Mouse (Mus musculus): ENCODE results near the gene Mavs. TPM values are rescaled to one million over a fixed set of nuclear protein-coding genes. Genes with fewer than 3 reads are reported as not detected.

Gene Mavs
- polyA plus RNA-seq, 1 experiment from 2014 or later, result 19.1 TPM

GRCm38 (mm10) chr2:131208356-131208755 lies 25.5 kb upstream of the Mavs start:
- ATAC-seq (replicated peaks; ENCODE audit: low FRiP score, low TSS enrichment, low read depth) (no peak), DNase-seq (ENCODE audit: low spot score) (no peak)
- 87% methylated on average over 2 of the region's 2 CpGs for WGBS
- peaks cover 7% of the 10 kb centered on the region; the same call in 1 of the 2 replicates for H3K36me3 ChIP-seq (ENCODE audit: control insufficient read depth, insufficient read depth, low read length)
- H3K4me2 ChIP-seq (ENCODE audit: low read length), result no peak overlapping the region
- no peak overlapping the region for H3K9ac ChIP-seq (ENCODE audit: low read length)
- H3K9me3 ChIP-seq (ENCODE audit: control insufficient read depth, low read length), result no peaks in the 10 kb centered on the region
- H3K27ac ChIP-seq (ENCODE audit: low read depth), result no peak overlapping the region
- peaks cover 26% of the 10 kb centered on the region for H3K4me1 ChIP-seq (replicated peaks; ENCODE audit: control insufficient read depth, insufficient read depth, low read length)
- no peak overlapping the region for H3K4me3 ChIP-seq (ENCODE audit: low read depth, low read length)
- H3K27me3 ChIP-seq (replicated peaks; ENCODE audit: control insufficient read depth, insufficient read depth, low read length), result no peaks in the 10 kb centered on the region

DNA sequence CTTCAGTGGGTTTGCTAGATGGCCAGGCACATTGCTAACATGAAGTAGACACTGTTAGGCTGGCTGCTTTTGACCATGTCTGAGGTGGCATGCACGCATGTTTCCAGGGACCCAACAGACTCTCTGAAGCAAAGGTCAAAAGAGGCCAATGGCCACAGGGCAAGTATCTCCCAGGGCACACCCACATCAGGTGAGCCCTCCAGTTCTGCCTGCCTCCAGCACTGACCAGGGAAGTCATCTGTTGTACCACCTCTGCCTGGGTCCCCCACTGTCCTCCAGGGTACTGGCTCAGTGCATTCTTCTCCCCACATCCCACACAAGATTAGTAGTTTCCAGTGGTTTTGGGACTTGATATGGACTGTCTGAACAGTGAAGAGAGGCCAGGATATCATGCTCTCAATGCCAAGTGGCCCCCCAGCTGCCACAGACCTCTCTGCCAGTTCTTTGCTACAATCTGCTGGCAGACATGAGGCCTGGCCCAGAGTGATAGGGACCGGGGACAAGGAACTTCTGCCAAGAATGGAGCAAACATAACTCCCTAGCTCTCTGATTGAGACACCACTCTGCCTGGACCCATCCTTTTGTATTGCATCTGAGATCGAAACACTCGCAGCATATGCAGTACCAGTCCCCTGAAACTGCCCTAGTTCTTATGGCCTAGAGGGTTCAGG lies 24.6 kb upstream of the Mavs start:
- Histone ChIP-seq H3K4me3 (ENCODE audit: low read depth, low read length) (peak overlapping the region; percentile 70), H3K27ac (ENCODE audit: low read depth) (peak overlapping the region; percentile 79), H3K9ac (ENCODE audit: low read length) (peak overlapping the region; percentile 63), H3K36me3 (ENCODE audit: control insufficient read depth, insufficient read depth, low read length) (peaks cover 9% of the 10 kb centered on the region), H3K27me3 (replicated peaks; ENCODE audit: control insufficient read depth, insufficient read depth, low read length) (no peaks in the 10 kb centered on the region), H3K9me3 (ENCODE audit: control insufficient read depth, low read length) (no peaks in the 10 kb centered on the region), H3K4me1 (replicated peaks; ENCODE audit: control insufficient read depth, insufficient read depth, low read length) (peaks cover 25% of the 10 kb centered on the region), H3K4me2 (ENCODE audit: low read length) (peak overlapping the region; percentile 72)
- no peak for DNase-seq (ENCODE audit: low spot score)
- WGBS, result 70% methylated on average over 4 of the region's 4 CpGs
- ATAC-seq (replicated peaks; ENCODE audit: low FRiP score, low TSS enrichment, low read depth), result peak; percentile 2; the same call in 1 of the 2 replicates

GRCm38 (mm10) chr2:131209969-131210792 lies 23.7 kb upstream of the Mavs start:
- WGBS, result 1% methylated on average over 50 of the region's 50 CpGs
- Histone ChIP-seq H3K4me1 (replicated peaks; ENCODE audit: control insufficient read depth, insufficient read depth, low read length) (peaks cover 16% of the 10 kb centered on the region), H3K27me3 (replicated peaks; ENCODE audit: control insufficient read depth, insufficient read depth, low read length) (no peaks in the 10 kb centered on the region), H3K9me3 (ENCODE audit: control insufficient read depth, low read length) (no peaks in the 10 kb centered on the region), H3K9ac (ENCODE audit: low read length) (peak overlapping the region; percentile 63), H3K36me3 (ENCODE audit: control insufficient read depth, insufficient read depth, low read length) (peaks cover 14% of the 10 kb centered on the region), H3K4me2 (ENCODE audit: low read length) (peak overlapping the region; percentile 72), H3K4me3 (ENCODE audit: low read depth, low read length) (peak overlapping the region; percentile 70), H3K27ac (ENCODE audit: low read depth) (peak overlapping the region; percentile 79)
- DNase-seq (ENCODE audit: low spot score) (peak; percentile 99), ATAC-seq (replicated peaks; ENCODE audit: low FRiP score, low TSS enrichment, low read depth) (peak; percentile 98)

- H3K9ac ChIP-seq (ENCODE audit: low read length), result peak overlapping the region; percentile 63
- H3K9me3 ChIP-seq (ENCODE audit: control insufficient read depth, low read length), result no peaks in the 10 kb centered on the region
- H3K4me1 ChIP-seq (replicated peaks; ENCODE audit: control insufficient read depth, insufficient read depth, low read length), result peaks cover 14% of the 10 kb centered on the region
- 64% methylated on average over 9 of the region's 9 CpGs for WGBS
- peak overlapping the region; percentile 79 for H3K27ac ChIP-seq (ENCODE audit: low read depth)
- H3K4me2 ChIP-seq (ENCODE audit: low read length), result peak overlapping the region; percentile 72
- H3K4me3 ChIP-seq (ENCODE audit: low read depth, low read length), result peak overlapping the region; percentile 70
- DNase-seq (ENCODE audit: low spot score) (no peak), ATAC-seq (replicated peaks; ENCODE audit: low FRiP score, low TSS enrichment, low read depth) (no peak)
- H3K27me3 ChIP-seq (replicated peaks; ENCODE audit: control insufficient read depth, insufficient read depth, low read length), result no peaks in the 10 kb centered on the region
- H3K36me3 ChIP-seq (ENCODE audit: control insufficient read depth, insufficient read depth, low read length), result peaks cover 14% of the 10 kb centered on the region
These were observed 22.7 kb upstream of the Mavs start for GRCm38 (mm10) chr2:131211026-131211615.

GRCm38 (mm10) chr2:131213773-131214172 lies 20.1 kb upstream of the Mavs start:
- Histone ChIP-seq H3K9ac (ENCODE audit: low read length) (no peak overlapping the region), H3K4me3 (ENCODE audit: low read depth, low read length) (no peak overlapping the region), H3K4me1 (replicated peaks; ENCODE audit: control insufficient read depth, insufficient read depth, low read length) (peaks cover 14% of the 10 kb centered on the region), H3K27me3 (replicated peaks; ENCODE audit: control insufficient read depth, insufficient read depth, low read length) (no peaks in the 10 kb centered on the region), H3K9me3 (ENCODE audit: control insufficient read depth, low read length) (no peaks in the 10 kb centered on the region), H3K36me3 (ENCODE audit: control insufficient read depth, insufficient read depth, low read length) (peaks cover 14% of the 10 kb centered on the region), H3K27ac (ENCODE audit: low read depth) (no peak overlapping the region), H3K4me2 (ENCODE audit: low read length) (no peak overlapping the region)
- no peak for DNase-seq (ENCODE audit: low spot score)
- no peak for ATAC-seq (replicated peaks; ENCODE audit: low FRiP score, low TSS enrichment, low read depth)
- WGBS, result 86% methylated on average over 7 of the region's 7 CpGs

DNA sequence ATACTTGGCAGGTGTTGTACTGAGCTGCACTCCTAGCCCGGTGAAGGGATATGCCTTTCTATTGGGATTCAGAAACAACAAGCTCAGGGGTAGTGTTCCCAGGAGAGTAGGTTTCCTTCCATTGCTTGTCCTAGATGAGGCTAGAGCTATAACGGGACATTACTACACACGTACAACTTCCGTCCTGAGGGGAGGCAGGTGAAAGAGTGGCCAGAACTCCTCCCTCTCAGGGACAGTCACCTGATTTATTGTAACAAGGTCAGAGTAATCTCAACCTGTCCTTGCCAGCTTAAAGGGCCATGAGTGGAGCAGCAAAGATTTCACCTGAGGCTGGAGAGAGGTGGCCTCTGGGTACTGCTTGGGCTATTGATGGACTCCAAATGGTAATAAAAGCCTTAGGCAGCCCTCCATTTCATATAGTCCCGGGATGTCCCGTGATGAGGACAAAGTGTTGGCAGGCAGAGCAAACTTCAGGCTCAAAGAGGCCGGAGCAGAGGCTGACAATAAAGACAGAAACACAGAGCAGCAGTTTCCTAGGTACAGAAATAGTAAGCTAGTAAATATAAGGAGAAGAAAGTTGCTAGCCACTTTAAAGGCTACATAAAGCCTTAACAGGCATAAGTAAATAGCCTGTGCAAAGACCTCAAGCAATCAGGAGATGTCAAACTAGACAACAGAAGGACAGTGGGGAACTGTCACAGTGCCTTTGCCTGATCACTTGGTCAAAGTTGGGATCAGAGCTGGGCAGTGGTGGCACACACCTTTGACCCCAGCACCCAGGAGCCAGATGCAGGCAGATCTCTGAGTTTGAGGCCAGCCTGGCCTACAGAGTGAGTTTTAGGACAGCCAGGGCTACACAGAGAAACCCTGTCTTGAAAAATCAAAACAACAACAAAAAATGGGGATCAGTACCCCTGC lies 17.7 kb upstream of the Mavs start:
- no peaks in the 10 kb centered on the region for H3K9me3 ChIP-seq (ENCODE audit: control insufficient read depth, low read length)
- H3K9ac ChIP-seq (ENCODE audit: low read length), result no peak overlapping the region
- DNase-seq (ENCODE audit: low spot score) (no peak), ATAC-seq (replicated peaks; ENCODE audit: low FRiP score, low TSS enrichment, low read depth) (no peak)
- H3K4me2 ChIP-seq (ENCODE audit: low read length), result no peak overlapping the region
- peaks cover 14% of the 10 kb centered on the region for H3K36me3 ChIP-seq (ENCODE audit: control insufficient read depth, insufficient read depth, low read length)
- peaks cover 2% of the 10 kb centered on the region; the same call in 1 of the 2 replicates for H3K4me1 ChIP-seq (replicated peaks; ENCODE audit: control insufficient read depth, insufficient read depth, low read length)
- WGBS, result 78% methylated on average over 7 of the region's 7 CpGs
- H3K27me3 ChIP-seq (replicated peaks; ENCODE audit: control insufficient read depth, insufficient read depth, low read length), result no peaks in the 10 kb centered on the region
- H3K4me3 ChIP-seq (ENCODE audit: low read depth, low read length), result no peak overlapping the region
- no peak overlapping the region for H3K27ac ChIP-seq (ENCODE audit: low read depth)

GRCm38 (mm10) chr2:131220030-131220429 lies 13.8 kb upstream of the Mavs start:
- Histone ChIP-seq H3K4me2 (ENCODE audit: low read length) (no peak overlapping the region), H3K27me3 (replicated peaks; ENCODE audit: control insufficient read depth, insufficient read depth, low read length) (no peaks in the 10 kb centered on the region), H3K4me1 (replicated peaks; ENCODE audit: control insufficient read depth, insufficient read depth, low read length) (no peaks in the 10 kb centered on the region), H3K36me3 (ENCODE audit: control insufficient read depth, insufficient read depth, low read length) (no peaks in the 10 kb centered on the region), H3K4me3 (ENCODE audit: low read depth, low read length) (no peak overlapping the region), H3K27ac (ENCODE audit: low read depth) (no peak overlapping the region), H3K9me3 (ENCODE audit: control insufficient read depth, low read length) (no peaks in the 10 kb centered on the region), H3K9ac (ENCODE audit: low read length) (no peak overlapping the region)
- WGBS, result 69% methylated on average over 4 of the region's 4 CpGs
- ATAC-seq (replicated peaks; ENCODE audit: low FRiP score, low TSS enrichment, low read depth), result no peak
- DNase-seq (ENCODE audit: low spot score), result no peak

Measured in intestine, embryonic 14.5 days (tissue).